Mouse (Mus musculus): ENCODE measurements around the gene Ephb4. TPM values are rescaled to one million over a fixed set of nuclear protein-coding genes. Genes with fewer than 3 reads are reported as not detected.

Gene Ephb4
- total and polyA plus RNA-seq, 2 experiments from 2014 or later = 5.5 to 18.3 TPM

DNA sequence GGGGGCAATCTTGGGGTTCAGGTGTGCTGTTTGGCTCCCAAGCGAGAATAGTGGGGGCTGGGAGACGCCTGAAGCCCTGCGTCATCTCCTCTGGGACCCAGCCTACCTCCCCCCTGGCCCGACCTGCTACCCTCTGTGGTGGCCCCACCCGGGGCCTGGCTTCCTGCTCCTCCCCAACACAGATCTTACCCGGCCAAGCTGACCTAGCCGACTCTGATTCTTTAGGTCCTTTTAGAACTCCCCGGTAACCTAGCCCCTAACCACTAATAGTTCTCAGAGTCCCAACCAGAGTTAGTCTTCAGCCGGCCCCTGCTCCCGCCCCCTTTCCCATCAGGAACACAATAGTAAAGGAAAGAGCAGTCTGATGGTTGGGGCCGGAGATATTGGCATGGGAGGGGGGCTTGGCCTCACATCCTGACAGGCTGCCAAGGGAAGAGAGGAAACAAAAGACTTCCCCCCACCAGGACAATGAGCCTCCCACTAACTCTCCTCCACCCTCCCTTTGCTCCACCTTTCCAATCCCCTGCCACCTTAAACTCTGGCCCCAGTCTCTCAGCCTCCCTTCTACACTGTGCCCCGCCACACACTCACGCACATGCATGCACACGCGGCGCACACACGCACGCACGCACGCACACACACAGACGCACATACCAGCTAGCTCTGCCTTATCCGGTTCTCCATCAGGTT lies 10.5 kb upstream of the Ephb4 start:
- H3K27ac ChIP-seq = peak overlapping the region; percentile 70
- ATAC-seq = peak; percentile 68
- 1% methylated on average over 22 of the region's 22 CpGs for WGBS

DNA sequence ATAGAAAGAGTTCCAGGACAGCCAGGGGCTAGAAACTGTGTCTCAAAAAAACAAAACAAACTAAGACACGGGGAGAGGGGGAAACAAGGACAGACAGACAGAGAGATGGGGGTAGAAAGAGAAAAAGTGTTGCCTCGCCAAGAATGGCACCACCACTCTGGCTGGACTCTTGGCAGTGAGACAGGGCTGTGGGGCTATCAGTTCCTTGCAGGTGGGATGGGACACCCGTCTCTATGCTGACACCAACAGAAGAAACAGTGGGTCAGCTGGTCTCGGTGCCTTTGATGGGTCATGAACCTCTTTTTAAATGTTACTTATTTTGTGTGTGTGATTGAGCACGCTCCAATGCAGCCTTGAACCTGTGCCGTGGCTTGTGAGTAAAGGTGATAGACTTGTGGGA lies 9.7 kb upstream of the Ephb4 start:
- H3K4me3 ChIP-seq (ENCODE audit: low read length) = no peak overlapping the region
- 72% methylated on average over 6 of the region's 6 CpGs for WGBS
- ATAC-seq (no peak), DNase-seq (ENCODE audit: low spot score) (no peak)
- TF ChIP-seq CTCF (IDR thresholded peaks at IDR 0.05; ENCODE audit: low read depth) = no peak
- 0 out of 2 replicates have a peak, but pooled peaks cover 2% of the 10 kb centered on the region for H3K9me3 ChIP-seq (ENCODE audit: low read length)
- H3K27me3 ChIP-seq (ENCODE audit: insufficient read depth, low read length) = no peaks in the 10 kb centered on the region
- H3K9ac ChIP-seq (replicated peaks; ENCODE audit: low read length) = no peak overlapping the region; the same call in 1 of the 2 replicates
- H3K36me3 ChIP-seq (ENCODE audit: insufficient read depth, low read length) = no peaks in the 10 kb centered on the region
- H3K4me2 ChIP-seq (ENCODE audit: low read depth, low read length) = peak overlapping the region; percentile 67; the same call in 1 of the 2 replicates
- peak overlapping the region; percentile 70 for H3K27ac ChIP-seq
- H3K4me1 ChIP-seq (ENCODE audit: insufficient read depth, low read length) = peaks cover 9% of the 10 kb centered on the region

More for the DNA sequence above, 10.5 kb upstream of the Ephb4 start:
- Histone ChIP-seq H3K4me3 (ENCODE audit: low read length) (peak overlapping the region; percentile 40), H3K27me3 (ENCODE audit: insufficient read depth, low read length) (no peaks in the 10 kb centered on the region), H3K36me3 (ENCODE audit: insufficient read depth, low read length) (no peaks in the 10 kb centered on the region), H3K4me1 (ENCODE audit: insufficient read depth, low read length) (peaks cover 9% of the 10 kb centered on the region), H3K9me3 (ENCODE audit: low read length) (0 out of 2 replicates have a peak, but pooled peaks cover 2% of the 10 kb centered on the region), H3K9ac (replicated peaks; ENCODE audit: low read length) (peak overlapping the region; percentile 56), H3K4me2 (ENCODE audit: low read depth, low read length) (peak overlapping the region; percentile 67)
- peak; percentile 64 for DNase-seq (ENCODE audit: low spot score)
- no peak for TF ChIP-seq CTCF (IDR thresholded peaks at IDR 0.05; ENCODE audit: low read depth)

GRCm38 (mm10) chr5:137342407-137343012 lies 7.4 kb upstream of the Ephb4 start:
- Histone ChIP-seq H3K4me3 (ENCODE audit: low read length) (no peak overlapping the region), H3K9ac (replicated peaks; ENCODE audit: low read length) (no peak overlapping the region), H3K4me2 (ENCODE audit: low read depth, low read length) (no peak overlapping the region), H3K27me3 (ENCODE audit: insufficient read depth, low read length) (no peaks in the 10 kb centered on the region), H3K9me3 (ENCODE audit: low read length) (0 out of 2 replicates have a peak, but pooled peaks cover 2% of the 10 kb centered on the region), H3K36me3 (ENCODE audit: insufficient read depth, low read length) (no peaks in the 10 kb centered on the region), H3K27ac (no peak overlapping the region), H3K4me1 (ENCODE audit: insufficient read depth, low read length) (peaks cover 9% of the 10 kb centered on the region)
- ATAC-seq (no peak), DNase-seq (ENCODE audit: low spot score) (no peak)
- TF ChIP-seq CTCF (IDR thresholded peaks at IDR 0.05; ENCODE audit: low read depth) = no peak
- 74% methylated on average over 7 of the region's 7 CpGs for WGBS

- Histone ChIP-seq H3K4me1 (ENCODE audit: insufficient read depth, low read length) (peaks cover 9% of the 10 kb centered on the region), H3K9me3 (ENCODE audit: low read length) (0 out of 2 replicates have a peak, but pooled peaks cover 2% of the 10 kb centered on the region), H3K4me2 (ENCODE audit: low read depth, low read length) (no peak overlapping the region), H3K27ac (no peak overlapping the region), H3K27me3 (ENCODE audit: insufficient read depth, low read length) (no peaks in the 10 kb centered on the region), H3K9ac (replicated peaks; ENCODE audit: low read length) (no peak overlapping the region), H3K36me3 (ENCODE audit: insufficient read depth, low read length) (no peaks in the 10 kb centered on the region), H3K4me3 (ENCODE audit: low read length) (no peak overlapping the region)
- TF ChIP-seq CTCF (IDR thresholded peaks at IDR 0.05; ENCODE audit: low read depth) = no peak
- ATAC-seq (no peak), DNase-seq (ENCODE audit: low spot score) (no peak)
- WGBS = 96% methylated on average over 5 of the region's 5 CpGs
Observed at GRCm38 (mm10) chr5:137343412-137343811, 6.5 kb upstream of the Ephb4 start.

DNA sequence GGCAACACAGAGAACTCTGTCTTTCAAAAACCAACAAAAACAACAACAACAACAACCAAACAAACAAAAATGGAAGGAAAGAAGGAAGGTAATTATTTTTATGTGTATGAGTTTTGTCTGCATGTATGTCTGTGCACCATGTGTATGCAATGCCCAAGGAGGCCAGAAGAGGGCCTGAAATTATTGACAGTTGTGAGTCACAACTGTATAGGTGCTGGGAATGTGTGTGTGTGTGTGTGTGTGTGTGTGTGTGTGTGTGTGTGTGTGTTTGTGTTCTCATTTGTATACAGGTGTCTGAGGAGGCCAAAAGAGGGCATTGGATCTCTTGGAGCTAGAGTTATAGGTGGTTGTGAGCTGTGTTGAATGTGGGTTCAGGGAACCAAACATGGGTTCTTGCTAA lies 6.0 kb upstream of the Ephb4 start:
- DNase-seq (ENCODE audit: low spot score) = no peak

GRCm38 (mm10) chr5:137345821-137346220 lies 4.1 kb upstream of the Ephb4 start:
- Histone ChIP-seq H3K4me3 (ENCODE audit: low read length) (no peak overlapping the region), H3K9me3 (ENCODE audit: low read length) (0 out of 2 replicates have a peak, but pooled peaks cover 2% of the 10 kb centered on the region), H3K27me3 (ENCODE audit: insufficient read depth, low read length) (0 out of 2 replicates have a peak, but pooled peaks cover 6% of the 10 kb centered on the region), H3K36me3 (ENCODE audit: insufficient read depth, low read length) (no peaks in the 10 kb centered on the region), H3K4me2 (ENCODE audit: low read depth, low read length) (no peak overlapping the region), H3K9ac (replicated peaks; ENCODE audit: low read length) (no peak overlapping the region), H3K27ac (no peak overlapping the region), H3K4me1 (ENCODE audit: insufficient read depth, low read length) (0 out of 2 replicates have a peak, but pooled peaks cover 11% of the 10 kb centered on the region)
- WGBS = 31% methylated on average over 9 of the region's 9 CpGs
- ATAC-seq (no peak), DNase-seq (ENCODE audit: low spot score) (no peak)
- no peak for TF ChIP-seq CTCF (IDR thresholded peaks at IDR 0.05; ENCODE audit: low read depth)

More for the DNA sequence above, 6.0 kb upstream of the Ephb4 start:
- Histone ChIP-seq H3K36me3 (ENCODE audit: insufficient read depth, low read length) (no peaks in the 10 kb centered on the region), H3K27ac (no peak overlapping the region), H3K9me3 (ENCODE audit: low read length) (0 out of 2 replicates have a peak, but pooled peaks cover 2% of the 10 kb centered on the region), H3K4me1 (ENCODE audit: insufficient read depth, low read length) (peaks cover 12% of the 10 kb centered on the region), H3K4me2 (ENCODE audit: low read depth, low read length) (no peak overlapping the region), H3K27me3 (ENCODE audit: insufficient read depth, low read length) (0 out of 2 replicates have a peak, but pooled peaks cover 3% of the 10 kb centered on the region), H3K9ac (replicated peaks; ENCODE audit: low read length) (no peak overlapping the region), H3K4me3 (ENCODE audit: low read length) (no peak overlapping the region)
- ATAC-seq = no peak
- peak; percentile 26; the same call in 1 of the 2 replicates for TF ChIP-seq CTCF (IDR thresholded peaks at IDR 0.05; ENCODE audit: low read depth)

Data from hindbrain, postnatal 0 days (tissue).